ENCODE assay signal across 7 mouse cellular contexts in genomic region chr5:64968961-64969860, GRCm38 (mm10). TPM values are rescaled to one million over a fixed set of nuclear protein-coding genes. Genes with fewer than 3 reads are reported as not detected.
DNase-seq lines count a peak whose midpoint lies in the region; ATAC-seq and TF ChIP-seq lines count a peak whose summit lies in the region.

No protein-coding gene starts in this region.

- TF ChIP-seq CTCF in E14TG2a.4 (conservative IDR thresholded peaks at IDR 0.05; ENCODE audit: low read length): no peak
- no peak for TF ChIP-seq CTCF in hindbrain, postnatal 0 days (IDR thresholded peaks at IDR 0.05; ENCODE audit: low read depth)

- no peaks in the 10 kb centered on the region for H3K9me3 ChIP-seq in E14TG2a.4 (ENCODE audit: low read length)
- H3K9me3 ChIP-seq in forebrain, embryonic 13.5 days (replicated peaks): no peaks in the 10 kb centered on the region
- no peaks in the 10 kb centered on the region for H3K9me3 ChIP-seq in hindbrain, postnatal 0 days (ENCODE audit: low read length)
- H3K9me3 ChIP-seq in neural tube, embryonic 14.5 days (ENCODE audit: control insufficient read depth, low read length): no peaks in the 10 kb centered on the region

- peak; percentile 35 for DNase-seq in ZHBTc4 (ENCODE audit: low read depth, low spot score)
- peak; percentile 31 for DNase-seq in hindbrain, postnatal 0 days (ENCODE audit: low spot score)
- DNase-seq in lung, adult 18-20 months: peak; percentile 42 to 46
- DNase-seq in cerebellum, adult 8-10 months: no peak

- H3K4me1 ChIP-seq in E14TG2a.4 (replicated peaks; ENCODE audit: low read depth, low read length): peaks cover 31% of the 10 kb centered on the region
- H3K4me1 ChIP-seq in forebrain, embryonic 13.5 days: peaks cover 18% of the 10 kb centered on the region
- H3K4me1 ChIP-seq in hindbrain, postnatal 0 days (ENCODE audit: insufficient read depth, low read length): no peaks in the 10 kb centered on the region
- no peaks in the 10 kb centered on the region for H3K4me1 ChIP-seq in neural tube, embryonic 14.5 days (ENCODE audit: control insufficient read depth, insufficient read depth, low read length)

- no peaks in the 10 kb centered on the region for H3K36me3 ChIP-seq in E14TG2a.4 (ENCODE audit: insufficient read depth, low read length)
- no peaks in the 10 kb centered on the region for H3K36me3 ChIP-seq in forebrain, embryonic 13.5 days (ENCODE audit: poor library complexity, severe bottlenecking)
- H3K36me3 ChIP-seq in hindbrain, postnatal 0 days (ENCODE audit: insufficient read depth, low read length): no peaks in the 10 kb centered on the region
- no peaks in the 10 kb centered on the region for H3K36me3 ChIP-seq in neural tube, embryonic 14.5 days (ENCODE audit: control insufficient read depth, insufficient read depth, low read length)

- peak overlapping the region; percentile 70 for H3K9ac ChIP-seq in forebrain, embryonic 13.5 days
- H3K9ac ChIP-seq in hindbrain, postnatal 0 days (replicated peaks; ENCODE audit: low read length): peak overlapping the region; percentile 56
- H3K9ac ChIP-seq in neural tube, embryonic 14.5 days (replicated peaks; ENCODE audit: low read depth, low read length): 0 out of 2 replicates have a peak overlapping the region, but pooled peaks have one; percentile 21

- peak; percentile 63 for ATAC-seq in forebrain, embryonic 13.5 days
- no peak for ATAC-seq in hindbrain, postnatal 0 days
- ATAC-seq in neural tube, embryonic 14.5 days (ENCODE audit: low read depth): no peak

- no peak overlapping the region for H3K27ac ChIP-seq in forebrain, embryonic 13.5 days
- H3K27ac ChIP-seq in hindbrain, postnatal 0 days: no peak overlapping the region
- no peak overlapping the region for H3K27ac ChIP-seq in neural tube, embryonic 14.5 days (ENCODE audit: low read depth, low read length)

- H3K4me3 ChIP-seq in E14TG2a.4 (replicated peaks; ENCODE audit: low read length): peak overlapping the region; percentile 83
- peak overlapping the region; percentile 62 for H3K4me3 ChIP-seq in forebrain, embryonic 13.5 days
- peak overlapping the region; percentile 61 for H3K4me3 ChIP-seq in hindbrain, postnatal 0 days (ENCODE audit: low read length)
- peak overlapping the region; percentile 52 for H3K4me3 ChIP-seq in neural tube, embryonic 14.5 days (ENCODE audit: low read depth, low read length)

- 6% methylated on average over 14 of the region's 14 CpGs for WGBS in forebrain, embryonic 13.5 days
- WGBS in hindbrain, postnatal 0 days: 5% methylated on average over 14 of the region's 14 CpGs
- 6% methylated on average over 14 of the region's 14 CpGs for WGBS in neural tube, embryonic 14.5 days

- peak overlapping the region; percentile 97 for H3K4me2 ChIP-seq in forebrain, embryonic 13.5 days
- peak overlapping the region; percentile 92 for H3K4me2 ChIP-seq in hindbrain, postnatal 0 days (ENCODE audit: low read depth, low read length)
- peak overlapping the region; percentile 92 for H3K4me2 ChIP-seq in neural tube, embryonic 14.5 days (ENCODE audit: low read depth, low read length)

- peaks cover 35% of the 10 kb centered on the region for H3K27me3 ChIP-seq in E14TG2a.4 (ENCODE audit: insufficient read depth, low read length)
- H3K27me3 ChIP-seq in forebrain, embryonic 13.5 days: peaks cover 13% of the 10 kb centered on the region; the same call in 1 of the 2 replicates
- H3K27me3 ChIP-seq in hindbrain, postnatal 0 days (ENCODE audit: insufficient read depth, low read length): no peaks in the 10 kb centered on the region
- peaks cover 6% of the 10 kb centered on the region for H3K27me3 ChIP-seq in neural tube, embryonic 14.5 days (ENCODE audit: control insufficient read depth, insufficient read depth, low read length)

RNA-seq across cellular contexts. Expression of gene Fam114a1, which starts 0.7 kb away (rescaled TPM):
- 6.3 and 6.5 TPM in 2 replicates for polyA plus RNA-seq in forebrain, embryonic 13.5 days (2015; fragmentation: Nextera tagmentation; extraction: Ambion mirVana)
- total RNA-seq in hindbrain, postnatal 0 days (2014; rRNA removed): 3.9 and 5.8 TPM in 2 replicates
- 6.8 and 7.3 TPM in 2 replicates for polyA plus RNA-seq in hindbrain, postnatal 0 days (2015; fragmentation: Nextera tagmentation; extraction: Ambion mirVana)
- 3.4 and 11.6 TPM in 2 replicates for polyA plus RNA-seq in neural tube, embryonic 14.5 days (2014; fragmentation: Nextera tagmentation; extraction: Ambion mirVana)

RNA-seq across cellular contexts. Expression of gene Tlr6, which starts 9.3 kb away (rescaled TPM):
- 0.14 and 0.28 TPM in 2 replicates for polyA plus RNA-seq in forebrain, embryonic 13.5 days (2015; fragmentation: Nextera tagmentation; extraction: Ambion mirVana)
- 0.07 and 0.16 TPM in 2 replicates for total RNA-seq in hindbrain, postnatal 0 days (2014; rRNA removed)
- 0.34 and 0.48 TPM in 2 replicates for polyA plus RNA-seq in hindbrain, postnatal 0 days (2015; fragmentation: Nextera tagmentation; extraction: Ambion mirVana)
- polyA plus RNA-seq in neural tube, embryonic 14.5 days (2014; fragmentation: Nextera tagmentation; extraction: Ambion mirVana): 0.20 and 0.39 TPM in 2 replicates

RNA-seq across cellular contexts. Expression of gene Tlr1, which starts 35.8 kb away (rescaled TPM):
- 0.14 and 0.39 TPM in 2 replicates for polyA plus RNA-seq in forebrain, embryonic 13.5 days (2015; fragmentation: Nextera tagmentation; extraction: Ambion mirVana)
- total RNA-seq in hindbrain, postnatal 0 days (2014; rRNA removed): 0.10 and 0.75 TPM in 2 replicates
- 0.24 and 0.35 TPM in 2 replicates for polyA plus RNA-seq in hindbrain, postnatal 0 days (2015; fragmentation: Nextera tagmentation; extraction: Ambion mirVana)
- 0.11 and 0.61 TPM in 2 replicates for polyA plus RNA-seq in neural tube, embryonic 14.5 days (2014; fragmentation: Nextera tagmentation; extraction: Ambion mirVana)
